Mouse (Mus musculus) hindbrain, embryonic 14.5 days (tissue): ENCODE measurements at regions not wholly inside any gene's neighbourhood (a gene's known extent, or its start where the extent isn't known, plus 50 kb on each side); places are given as distances from the start of the nearest gene placed in this dataset.
A peak's percentile ranks its signal among the peaks of the same experiment; 100 is the strongest.

Experiments
- ATAC-seq: fragments of 200-750 bp; cut with Nextera tagmentation; 2 replicates; pipeline ENCODE4 v1.8.0; 2017; ENCODE audit warnings: moderate number of reproducible peaks, mild to moderate bottlenecking, moderate TSS enrichment, moderate library complexity; ENCODE audit not compliant: low FRiP score
- DNase-seq: peaks from one replicate; pipeline ENCODE4 v3.0.0-alpha.2; 2015; ENCODE audit warnings: low spot score
- H3K27ac ChIP-seq: fragments of 300-500 bp; sonication (generic); 2 replicates; pipeline ENCODE4 v1.5.1; 2014; ENCODE audit warnings: mild to moderate bottlenecking, moderate library complexity
- H3K27me3 ChIP-seq: fragments of 300-500 bp; sonication (generic); 2 replicates; pipeline ENCODE4 v1.6.1; 2014; ENCODE audit warnings: mild to moderate bottlenecking, low read length, mixed read lengths; ENCODE audit not compliant: control insufficient read depth, insufficient read depth
- H3K36me3 ChIP-seq: fragments of 300-500 bp; sonication (generic); replicated peaks from 2 replicates; pipeline ENCODE4 v1.6.1; 2014; ENCODE audit not compliant: control insufficient read depth, insufficient read depth
- H3K4me1 ChIP-seq: fragments of 300-500 bp; sonication (generic); replicated peaks from 2 replicates; pipeline ENCODE4 v1.6.1; 2014; ENCODE audit warnings: antibody characterized with exemption, low read length, mixed read lengths; ENCODE audit not compliant: control insufficient read depth, insufficient read depth
- H3K4me2 ChIP-seq: fragments of 300-500 bp; sonication (generic); replicated peaks from 2 replicates; pipeline ENCODE4 v1.6.1; 2014; ENCODE audit warnings: mild to moderate bottlenecking, moderate library complexity
- H3K4me3 ChIP-seq: fragments of 300-500 bp; sonication (generic); replicated peaks from 2 replicates; pipeline ENCODE4 v1.5.1; 2014; ENCODE audit warnings: mild to moderate bottlenecking, low read length
- H3K9ac ChIP-seq: fragments of 300-500 bp; sonication (generic); 2 replicates; pipeline ENCODE4 v1.6.1; 2014
- H3K9me3 ChIP-seq: fragments of 300-500 bp; sonication (generic); 2 replicates; pipeline ENCODE4 v1.6.1; 2016; ENCODE audit warnings: low read length; ENCODE audit not compliant: control insufficient read depth
- WGBS: fragments of 180-500 bp; shearing (Covaris S2); extraction: QIAGEN DNeasy Blood & Tissue Kit; methylation state at CpG from one replicate; pipeline ENCODE4 v1.1.7; 2014; 5-methylcytosine and 5-hydroxymethylcytosine counted together

DNA sequence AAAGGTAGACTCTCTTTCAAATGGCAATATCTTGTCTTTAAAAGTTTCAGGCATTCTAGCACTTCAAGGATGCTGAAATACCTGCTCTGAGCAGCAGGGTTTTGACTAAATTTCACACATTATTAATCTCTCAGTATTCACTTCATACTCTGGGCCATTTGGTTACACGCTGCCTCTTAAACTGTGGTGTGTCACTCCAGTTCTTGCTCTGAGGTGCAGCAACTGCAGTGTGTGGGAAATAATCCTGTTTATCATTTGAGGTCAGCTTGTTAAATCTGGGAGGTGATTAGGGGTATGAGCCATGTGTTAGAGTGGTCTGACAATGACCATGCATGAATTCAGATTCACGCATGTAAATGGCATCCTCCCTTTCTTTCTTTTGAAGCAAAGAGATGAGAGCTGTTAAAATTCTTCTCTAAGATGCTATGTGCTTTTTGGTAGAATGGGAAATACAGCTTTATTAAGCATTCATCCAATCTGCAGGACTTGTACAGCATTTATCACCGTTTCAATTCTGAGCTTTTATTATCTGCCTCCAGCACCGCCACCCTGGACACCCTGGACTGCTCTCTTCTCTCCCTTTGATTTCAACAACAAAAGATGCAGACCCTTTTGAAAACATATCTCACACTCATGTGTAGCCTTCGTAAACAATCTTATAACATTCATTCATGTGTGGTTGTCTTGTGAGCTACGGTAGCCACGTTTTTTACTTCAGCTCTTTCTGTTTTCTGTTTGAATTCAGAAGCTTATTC, 362.4 kb upstream of the Gm38303 start:
- Histone ChIP-seq H3K27ac (no peak overlapping the region), H3K9ac (no peak overlapping the region), H3K36me3 (no peaks in the 10 kb centered on the region), H3K4me2 (no peak overlapping the region), H3K9me3 (no peaks in the 10 kb centered on the region), H3K4me1 (no peaks in the 10 kb centered on the region), H3K4me3 (no peak overlapping the region), H3K27me3 (no peaks in the 10 kb centered on the region)
- ATAC-seq (no peak), DNase-seq (no peak)
- WGBS, result 76% methylated on average over 7 of the region's 7 CpGs

DNA sequence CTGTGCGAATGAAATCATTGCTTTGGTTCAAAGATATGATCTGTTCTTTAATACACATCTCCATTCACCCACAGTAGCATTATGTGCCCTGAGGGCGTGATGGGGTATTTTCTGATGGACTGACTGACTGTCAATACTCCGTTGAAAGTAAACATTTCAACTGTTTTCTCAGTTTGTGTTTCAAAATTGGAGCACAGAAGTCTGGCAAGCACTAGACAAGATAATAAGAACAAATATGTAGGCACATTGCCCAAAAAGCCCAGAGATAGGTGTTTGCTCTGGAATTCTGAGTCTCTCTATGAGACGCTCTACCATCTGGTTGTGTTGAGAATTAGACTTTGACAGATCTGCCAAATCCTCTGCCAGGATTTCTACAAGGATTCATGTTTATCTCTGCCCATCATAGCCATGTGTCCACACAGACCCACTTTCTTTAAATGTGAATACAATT, 350.0 kb upstream of the Gm38303 start:
- Histone ChIP-seq H3K4me2 (no peak overlapping the region), H3K9ac (no peak overlapping the region), H3K27me3 (no peaks in the 10 kb centered on the region), H3K4me1 (0 out of 2 replicates have a peak, but pooled peaks cover 4% of the 10 kb centered on the region), H3K27ac (no peak overlapping the region), H3K36me3 (no peaks in the 10 kb centered on the region), H3K4me3 (no peak overlapping the region), H3K9me3 (no peaks in the 10 kb centered on the region)
- ATAC-seq (peak; percentile 59; the same call in 1 of the 2 replicates), DNase-seq (no peak)
- 54% methylated on average over 4 of the region's 4 CpGs for WGBS

DNA sequence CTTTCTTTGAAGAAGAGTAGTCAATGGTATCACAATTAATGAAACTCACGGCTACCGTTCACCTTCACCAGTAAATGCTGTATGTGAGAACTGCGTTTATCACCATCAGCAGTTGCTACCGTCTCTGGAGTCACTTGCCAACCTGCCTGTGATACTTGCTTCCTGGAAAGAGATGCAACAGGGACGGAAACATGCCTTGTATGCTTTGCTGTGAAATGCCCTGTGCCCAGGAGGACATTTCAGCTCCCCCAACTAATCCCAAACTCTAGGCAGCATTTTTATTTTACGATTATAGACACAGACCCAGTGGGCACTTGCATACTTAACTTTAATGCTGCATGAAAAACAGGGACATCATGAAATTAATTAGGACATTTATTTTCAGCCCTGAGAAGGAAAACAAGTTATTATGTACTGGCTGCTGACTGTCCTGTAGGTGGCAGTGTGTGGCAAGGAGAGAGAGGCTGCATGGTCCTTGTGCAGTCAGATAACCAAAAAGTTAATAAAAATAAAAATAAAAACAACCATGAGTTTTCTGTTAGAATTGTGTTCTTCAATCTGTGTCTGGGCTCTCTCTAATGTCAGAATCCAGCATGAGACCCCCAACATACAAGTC, 349.5 kb upstream of the Gm38303 start:
- Histone ChIP-seq H3K27ac (no peak overlapping the region), H3K9ac (no peak overlapping the region), H3K27me3 (no peaks in the 10 kb centered on the region), H3K4me3 (no peak overlapping the region), H3K9me3 (no peaks in the 10 kb centered on the region), H3K4me2 (no peak overlapping the region), H3K36me3 (no peaks in the 10 kb centered on the region), H3K4me1 (0 out of 2 replicates have a peak, but pooled peaks cover 4% of the 10 kb centered on the region)
- DNase-seq (peak; percentile 79), ATAC-seq (peak; percentile 85)
- 50% methylated on average over 6 of the region's 6 CpGs for WGBS

DNA sequence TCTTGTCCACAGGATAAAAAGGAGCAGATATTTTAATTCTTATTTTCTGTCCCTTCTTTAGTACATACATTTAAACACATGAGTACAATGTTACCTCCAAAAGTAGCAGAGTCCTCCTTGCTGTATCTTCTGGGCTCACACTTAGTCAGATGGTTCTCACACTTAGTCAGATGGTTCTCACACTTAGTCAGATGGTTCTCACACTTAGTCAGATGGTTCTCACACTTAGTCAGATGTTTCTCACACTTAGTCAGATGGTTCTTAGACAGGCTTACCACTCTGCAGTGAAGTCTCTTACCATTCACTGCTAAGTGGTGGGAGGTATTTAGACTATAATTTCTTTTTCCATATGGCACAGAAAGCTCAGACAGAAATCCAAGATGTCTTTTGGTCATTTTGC, 346.5 kb upstream of the Gm38303 start:
- Histone ChIP-seq H3K4me2 (no peak overlapping the region), H3K27ac (no peak overlapping the region), H3K36me3 (no peaks in the 10 kb centered on the region), H3K4me3 (no peak overlapping the region), H3K9me3 (no peaks in the 10 kb centered on the region), H3K4me1 (0 out of 2 replicates have a peak, but pooled peaks cover 4% of the 10 kb centered on the region), H3K9ac (no peak overlapping the region), H3K27me3 (no peaks in the 10 kb centered on the region)
- DNase-seq, result no peak
- ATAC-seq, result no peak

DNA sequence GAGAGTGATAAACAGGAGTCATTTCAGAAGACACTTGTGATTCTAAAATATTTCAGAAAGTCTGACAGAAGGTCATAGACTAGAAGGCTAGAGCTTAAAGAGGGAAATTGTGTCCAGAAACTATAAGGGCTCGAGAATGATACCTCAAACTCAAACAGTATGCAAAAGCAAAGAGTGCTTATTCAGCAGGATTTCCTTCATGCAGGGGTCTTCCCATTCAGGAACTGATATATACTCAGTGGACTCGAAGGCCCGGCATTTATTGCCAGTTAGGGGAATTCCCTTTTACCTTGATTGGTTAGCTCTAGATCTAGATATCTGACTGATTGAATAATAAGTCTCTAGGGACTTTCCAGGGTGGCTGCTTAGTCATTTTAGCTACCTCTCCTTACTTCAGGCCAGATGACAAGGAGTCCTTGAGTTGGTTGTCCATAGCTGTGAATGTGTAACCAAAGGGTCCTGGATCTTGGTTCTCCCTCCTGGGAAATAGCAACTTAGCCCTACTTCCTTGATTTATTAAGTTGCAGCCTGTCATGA, 312.6 kb upstream of the Gm38303 start:
- H3K9ac ChIP-seq, result no peak overlapping the region
- no peak overlapping the region for H3K27ac ChIP-seq
- H3K9me3 ChIP-seq, result no peaks in the 10 kb centered on the region
- no peaks in the 10 kb centered on the region for H3K36me3 ChIP-seq
- ATAC-seq (no peak), DNase-seq (no peak)
- no peak overlapping the region for H3K4me3 ChIP-seq
- no peak overlapping the region for H3K4me2 ChIP-seq
- H3K27me3 ChIP-seq, result no peaks in the 10 kb centered on the region
- no peaks in the 10 kb centered on the region for H3K4me1 ChIP-seq
- 83% methylated on average over 3 of the region's 3 CpGs for WGBS
